Mouse (Mus musculus): Measurements from ENCODE around the gene Spry2.
A peak's percentile ranks its signal among the peaks of the same experiment; 100 is the strongest.

Spry2 gene

DNA sequence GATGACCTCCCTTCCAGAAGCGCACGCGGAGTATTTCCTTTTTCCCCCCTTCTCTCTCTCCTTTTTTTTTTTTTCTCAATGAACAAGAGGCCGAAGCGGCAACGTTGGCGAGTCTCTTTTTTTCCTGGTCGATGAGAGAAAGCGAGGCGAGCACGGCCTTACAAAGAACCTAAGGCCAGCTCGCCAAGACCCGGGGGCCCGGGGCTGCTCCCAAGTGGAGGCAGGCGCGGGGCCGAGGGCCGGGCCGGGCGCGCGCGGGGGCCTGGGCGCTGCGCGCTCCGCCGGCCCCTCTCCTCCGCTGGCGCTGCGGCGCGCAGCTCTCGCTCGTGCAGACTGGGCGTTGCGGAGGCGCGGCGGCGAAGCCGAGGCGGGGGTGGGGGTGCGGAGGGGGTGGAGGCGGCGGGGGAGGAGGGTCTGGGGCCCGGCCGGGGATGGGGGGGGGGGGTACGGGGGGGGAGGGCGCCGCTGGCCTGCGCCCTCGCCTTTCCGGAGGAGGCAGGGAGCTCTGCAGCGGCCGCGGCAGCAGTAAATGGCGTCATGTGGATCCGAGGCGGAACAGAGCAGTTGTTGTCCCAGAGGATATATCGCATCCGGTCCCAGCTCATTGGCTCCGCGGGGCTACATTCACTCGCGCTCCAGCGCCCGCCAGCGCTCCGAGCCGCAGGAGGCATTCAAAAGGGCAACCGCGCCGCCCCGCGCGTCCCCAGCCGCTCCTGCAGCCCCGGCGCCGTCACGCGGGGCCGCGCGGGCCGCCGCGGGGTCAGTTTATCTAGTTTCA is at the start of gene Spry2:
Gene Spry2 (minus strand): TSS at position 29 of the 778 bp plus-strand sequence.
- DNase-seq (ENCODE audit: low read depth), result peak; percentile 22

DNA sequence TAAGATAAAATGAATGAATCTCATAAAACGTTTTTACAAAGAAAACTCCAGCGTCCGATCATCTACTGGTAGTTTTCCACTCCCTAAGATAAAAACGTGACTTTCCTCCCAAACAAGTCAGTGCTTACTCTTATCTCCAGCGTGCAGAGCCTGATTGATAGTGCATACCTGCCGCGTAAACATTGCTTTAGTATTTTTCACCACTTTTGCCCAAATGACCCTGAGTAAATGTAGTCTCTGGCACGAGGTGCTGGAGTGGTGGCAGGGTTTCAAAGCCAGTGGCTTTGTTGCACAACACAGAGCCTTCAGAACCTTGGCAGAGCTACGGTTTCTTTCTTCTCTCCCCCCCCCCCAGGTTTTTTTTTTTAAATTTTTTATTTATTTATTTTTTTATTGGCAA is 44.7 kb upstream of the Spry2 start:
- DNase-seq (ENCODE audit: low read depth), result no peak

DNA sequence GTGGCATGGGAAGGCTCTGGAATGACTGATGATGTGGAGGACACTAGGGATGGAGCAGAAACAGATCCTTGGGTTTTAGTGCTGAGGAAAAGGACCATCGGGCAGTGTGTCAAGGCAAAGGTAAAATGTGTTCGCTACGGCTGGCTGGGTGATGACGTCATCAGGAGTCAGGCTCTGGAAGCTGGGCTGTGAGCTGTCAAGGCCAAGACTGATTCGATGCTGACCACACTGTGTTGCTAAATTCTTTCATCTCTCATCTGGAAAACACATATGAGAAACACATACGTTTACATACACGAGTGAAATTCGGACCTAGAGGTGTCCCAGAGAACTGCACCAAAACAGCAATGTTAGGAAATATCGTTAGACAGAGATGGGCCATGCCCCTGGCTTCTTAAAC is 30.1 kb upstream of the Spry2 start:
- DNase-seq (ENCODE audit: low read depth), result no peak

DNA sequence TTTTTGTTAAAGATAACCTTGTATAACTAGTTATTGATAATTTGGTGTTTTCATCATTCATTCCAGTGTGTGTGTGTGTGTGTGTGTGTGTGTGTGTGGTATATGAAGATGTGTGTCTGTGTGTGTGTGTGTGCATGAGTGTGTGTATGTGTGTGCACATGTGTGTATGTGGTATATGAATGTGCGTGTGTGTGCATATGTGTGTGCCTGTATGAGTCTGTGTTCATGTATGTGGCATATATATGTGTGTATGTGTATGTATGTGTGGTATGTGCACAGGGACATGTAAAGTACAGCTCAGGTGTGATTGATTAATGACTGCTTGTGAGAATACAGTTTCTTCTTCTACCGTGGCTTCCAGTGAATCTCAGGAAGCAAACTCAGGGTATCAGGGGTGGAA is 28.7 kb upstream of the Spry2 start:
- no peak for DNase-seq (ENCODE audit: low read depth)

DNA sequence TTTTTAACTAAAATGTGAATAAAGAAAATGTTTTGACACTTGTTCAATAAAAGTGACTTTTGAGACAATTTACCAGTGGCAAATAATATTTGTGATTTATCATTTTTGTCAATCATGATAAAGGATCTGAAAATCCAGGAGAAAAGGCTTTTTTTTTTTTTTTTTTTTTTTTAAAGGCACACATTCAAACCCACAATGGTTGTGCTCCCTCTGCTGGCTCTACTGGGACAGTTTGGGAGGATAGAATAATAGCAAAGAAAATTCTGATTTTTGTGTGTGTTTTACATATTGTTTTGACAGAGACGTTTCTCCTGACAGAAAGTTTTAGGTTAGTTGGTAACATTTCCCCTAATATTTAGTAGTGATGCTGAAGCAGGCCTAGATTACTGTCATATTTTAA is 28.1 kb upstream of the Spry2 start:
- no peak for DNase-seq (ENCODE audit: low read depth)

DNA sequence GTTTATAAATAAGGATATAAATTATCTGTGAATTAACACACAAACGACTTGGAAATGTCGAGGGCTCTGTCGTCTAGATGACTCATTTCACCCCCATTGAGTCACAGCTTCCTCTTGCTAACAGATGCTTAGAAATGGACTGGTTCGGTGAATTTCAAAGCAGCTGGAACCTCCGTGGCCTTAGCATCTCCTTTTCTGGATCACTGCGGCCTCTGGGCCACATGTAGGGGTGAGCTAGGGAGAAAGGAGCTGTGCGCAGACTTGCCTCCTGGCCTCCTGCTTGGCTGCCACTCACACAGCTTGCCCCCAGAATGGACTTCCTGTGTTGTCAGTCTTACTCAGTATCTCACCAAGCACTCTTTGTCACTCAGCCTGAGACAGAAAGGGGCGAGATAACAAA is 26.3 kb upstream of the Spry2 start:
- no peak for DNase-seq (ENCODE audit: low read depth)

DNA sequence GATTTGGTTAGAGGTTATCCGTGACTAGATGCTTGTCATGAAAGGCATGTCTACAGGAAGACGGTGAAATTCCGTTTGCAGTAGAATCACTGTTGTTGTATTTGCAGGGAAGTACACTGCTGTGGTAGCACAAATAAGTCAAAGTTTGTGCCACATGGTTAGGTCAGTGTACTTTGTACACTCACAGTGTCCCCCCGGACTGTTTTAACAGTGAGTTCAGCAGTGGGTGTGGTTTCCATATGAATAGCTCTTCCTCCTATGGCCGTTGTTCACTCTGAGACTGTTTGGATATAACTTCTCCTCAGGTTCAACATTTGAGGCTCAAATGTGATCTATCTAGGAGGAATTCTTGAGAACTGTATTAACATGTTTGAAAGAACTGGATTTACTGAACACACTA is 25.8 kb upstream of the Spry2 start:
- DNase-seq (ENCODE audit: low read depth), result no peak

DNA sequence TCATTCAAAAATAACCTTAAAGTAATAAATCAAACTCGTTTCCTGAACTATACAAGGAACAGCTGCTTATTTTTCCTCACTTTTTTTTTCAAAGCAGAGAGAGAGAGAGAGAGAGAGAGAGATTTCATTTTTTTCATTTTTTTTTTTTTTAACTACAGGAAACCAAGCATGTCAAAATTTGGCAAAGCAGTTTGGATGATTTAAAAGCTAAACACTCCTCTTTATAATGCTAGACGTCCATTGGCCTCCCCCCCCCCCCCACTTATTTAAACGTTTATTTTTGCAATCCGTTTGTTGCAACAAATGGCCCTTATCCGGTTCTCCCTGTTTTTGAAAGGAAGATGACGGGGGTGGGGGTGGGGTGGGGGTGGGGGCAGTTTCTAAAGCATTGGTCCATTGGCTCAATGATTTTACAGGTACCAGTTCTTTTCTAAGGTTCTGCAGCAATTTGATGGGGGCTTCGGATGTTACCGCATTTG is 24.6 kb upstream of the Spry2 start:
- no peak for DNase-seq (ENCODE audit: low read depth)

DNA sequence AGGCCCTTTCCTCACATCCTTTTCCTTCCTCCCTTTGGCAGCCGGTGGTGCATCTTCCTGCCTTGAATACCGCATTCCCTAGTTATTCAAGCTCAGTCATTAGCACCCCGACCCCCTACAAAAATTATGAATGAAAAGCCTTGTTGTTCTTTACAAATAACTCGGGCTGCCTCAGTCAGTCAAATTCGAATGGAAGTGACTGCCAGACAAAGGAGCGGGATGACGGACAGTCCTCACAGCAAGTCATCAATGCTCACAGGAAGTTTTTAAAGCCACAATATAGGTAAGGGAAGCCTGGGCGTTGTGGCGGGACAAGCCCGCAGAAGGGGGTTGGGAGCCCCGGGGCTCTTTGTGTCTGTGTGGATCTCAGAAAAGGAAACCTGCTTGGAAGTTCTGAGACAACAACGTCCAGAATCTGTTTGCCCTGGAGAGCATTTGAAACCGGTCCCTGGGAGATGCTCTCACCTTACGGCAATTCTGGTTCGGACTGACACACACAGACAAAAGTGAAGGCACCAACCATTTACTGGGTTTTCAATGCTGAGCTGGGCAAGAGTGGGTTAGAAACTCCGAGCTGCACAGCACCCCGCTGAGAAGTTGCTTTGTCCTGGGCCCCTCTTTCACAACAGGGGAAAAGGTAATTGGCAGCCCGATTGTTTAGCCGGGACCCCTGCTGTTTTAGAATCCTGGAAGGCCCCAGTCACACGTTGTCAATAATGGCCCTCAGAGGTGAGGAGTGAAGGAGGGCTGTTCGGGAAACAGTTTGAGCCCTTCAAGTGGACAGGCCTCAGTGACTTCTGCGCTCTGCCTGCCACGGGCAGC is 24.0 kb upstream of the Spry2 start:
- DNase-seq (ENCODE audit: low read depth), result no peak

DNA sequence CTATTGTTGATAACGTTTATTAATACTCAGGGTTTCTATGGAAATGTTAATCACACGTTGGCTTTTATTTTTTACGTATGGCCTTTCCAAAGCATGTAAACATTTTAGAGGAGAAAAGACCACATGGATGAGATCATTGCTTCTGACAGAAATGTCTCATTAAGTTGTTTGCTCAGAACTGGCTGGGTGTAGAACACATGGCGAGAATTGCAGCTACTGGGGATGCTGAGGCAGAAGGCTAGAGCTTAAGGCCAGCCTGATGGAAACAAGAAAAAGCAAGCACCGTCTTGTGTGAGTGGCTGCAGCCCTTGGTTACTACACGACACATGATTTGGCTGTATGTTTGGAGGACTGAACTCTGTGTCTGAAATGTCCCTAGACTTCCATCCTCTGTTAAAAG is 10.6 kb upstream of the Spry2 start:
- no peak for DNase-seq (ENCODE audit: low read depth)

DNA sequence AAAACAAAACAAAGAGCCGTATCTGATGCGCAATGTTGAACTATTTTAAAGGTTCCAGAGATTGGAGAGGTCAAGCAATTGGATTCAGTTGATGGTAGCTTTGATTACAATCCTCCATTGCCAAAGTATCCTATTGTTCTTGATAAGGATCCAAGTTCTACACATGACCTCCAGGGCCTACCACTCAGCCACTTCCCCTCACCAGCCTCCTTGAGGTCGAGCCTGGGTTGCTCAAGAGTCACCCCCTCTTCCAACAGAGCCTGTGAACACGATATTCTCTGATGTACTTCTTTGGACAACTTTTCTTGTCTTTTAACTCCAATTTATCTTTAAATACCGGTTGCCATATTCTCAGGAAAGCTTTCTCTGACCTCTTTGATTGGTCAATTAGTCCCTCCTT is 9.3 kb upstream of the Spry2 start:
- no peak for DNase-seq (ENCODE audit: low read depth)

DNA sequence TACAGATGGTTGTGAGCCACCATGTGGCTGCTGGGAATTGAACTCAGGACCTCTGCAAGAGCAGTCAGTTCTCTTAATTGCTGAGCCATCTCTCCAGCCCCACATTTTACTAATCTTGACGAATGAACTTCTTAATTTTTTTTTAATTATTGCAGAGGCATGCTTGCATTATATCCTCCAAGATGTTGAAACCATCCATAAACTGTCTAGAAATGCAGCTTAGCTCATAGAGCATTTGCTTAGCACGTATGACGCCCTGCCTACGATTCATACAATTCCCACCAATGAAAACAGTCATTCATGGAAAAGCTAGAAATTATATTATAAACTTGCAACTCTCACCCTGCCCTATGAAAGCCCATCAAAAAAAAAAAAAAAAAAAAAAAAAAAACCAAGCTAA is 8.9 kb upstream of the Spry2 start:
- DNase-seq (ENCODE audit: low read depth), result no peak

DNA sequence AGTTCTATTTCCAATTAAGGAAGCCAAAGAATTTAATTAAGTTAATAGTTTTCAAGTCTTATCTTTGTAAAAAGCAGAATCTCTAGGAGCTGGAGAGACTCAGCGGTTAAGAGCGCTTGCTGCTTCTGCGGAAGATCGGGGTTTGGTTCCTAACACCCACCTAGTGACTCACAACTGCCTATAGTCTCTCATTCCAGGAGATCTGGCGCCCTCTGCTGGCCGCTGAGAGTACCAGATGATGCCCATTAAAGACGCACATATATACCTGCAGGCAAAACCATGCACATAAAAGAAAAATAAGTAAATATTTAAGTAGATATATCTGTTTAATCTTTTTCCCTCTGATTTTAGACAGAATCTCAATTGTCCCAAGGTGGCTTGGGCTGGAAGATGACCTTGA is 6.2 kb upstream of the Spry2 start:
- peak; percentile 37 for DNase-seq (ENCODE audit: low read depth)

DNA sequence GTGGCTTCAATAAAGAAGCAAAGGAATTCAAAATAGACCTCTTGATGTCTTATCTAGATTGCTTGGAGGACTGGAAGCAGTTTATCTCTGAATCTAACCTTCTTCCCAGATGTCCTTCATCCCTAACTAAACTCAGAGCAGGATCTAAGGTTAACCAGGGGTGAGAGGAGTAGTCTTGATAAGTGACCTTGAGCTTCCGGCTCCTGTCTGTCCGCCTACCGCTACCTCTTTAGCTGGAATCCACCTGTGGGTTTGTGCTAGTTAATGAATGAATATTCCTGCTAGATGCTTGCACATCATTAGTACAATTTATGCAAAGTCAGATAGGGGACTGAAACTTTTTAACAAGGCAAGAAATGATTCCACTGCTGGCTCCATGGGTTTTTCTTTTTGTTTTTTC is 4.2 kb upstream of the Spry2 start:
- DNase-seq (ENCODE audit: low read depth), result no peak

DNA sequence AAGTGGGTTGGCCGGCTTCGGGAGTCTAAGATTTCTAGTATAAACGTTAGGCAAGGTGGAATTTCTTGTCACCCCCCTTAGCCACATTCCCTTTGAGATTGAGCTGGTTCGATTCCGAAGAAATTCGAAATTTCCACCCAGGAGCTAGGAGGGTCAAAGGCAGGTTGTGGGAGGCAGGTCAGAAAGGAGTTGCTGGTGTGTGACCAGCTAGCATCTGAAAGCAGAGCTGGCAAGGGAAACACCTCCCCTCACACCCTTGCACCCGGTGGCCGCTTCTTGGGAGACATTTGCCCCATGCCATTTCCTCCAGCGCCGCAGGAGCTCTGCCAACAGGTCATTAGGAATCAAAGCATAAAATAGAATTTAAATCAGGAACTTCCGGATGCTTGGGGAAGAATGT is 2.5 kb upstream of the Spry2 start:
- no peak for DNase-seq (ENCODE audit: low read depth)

DNA sequence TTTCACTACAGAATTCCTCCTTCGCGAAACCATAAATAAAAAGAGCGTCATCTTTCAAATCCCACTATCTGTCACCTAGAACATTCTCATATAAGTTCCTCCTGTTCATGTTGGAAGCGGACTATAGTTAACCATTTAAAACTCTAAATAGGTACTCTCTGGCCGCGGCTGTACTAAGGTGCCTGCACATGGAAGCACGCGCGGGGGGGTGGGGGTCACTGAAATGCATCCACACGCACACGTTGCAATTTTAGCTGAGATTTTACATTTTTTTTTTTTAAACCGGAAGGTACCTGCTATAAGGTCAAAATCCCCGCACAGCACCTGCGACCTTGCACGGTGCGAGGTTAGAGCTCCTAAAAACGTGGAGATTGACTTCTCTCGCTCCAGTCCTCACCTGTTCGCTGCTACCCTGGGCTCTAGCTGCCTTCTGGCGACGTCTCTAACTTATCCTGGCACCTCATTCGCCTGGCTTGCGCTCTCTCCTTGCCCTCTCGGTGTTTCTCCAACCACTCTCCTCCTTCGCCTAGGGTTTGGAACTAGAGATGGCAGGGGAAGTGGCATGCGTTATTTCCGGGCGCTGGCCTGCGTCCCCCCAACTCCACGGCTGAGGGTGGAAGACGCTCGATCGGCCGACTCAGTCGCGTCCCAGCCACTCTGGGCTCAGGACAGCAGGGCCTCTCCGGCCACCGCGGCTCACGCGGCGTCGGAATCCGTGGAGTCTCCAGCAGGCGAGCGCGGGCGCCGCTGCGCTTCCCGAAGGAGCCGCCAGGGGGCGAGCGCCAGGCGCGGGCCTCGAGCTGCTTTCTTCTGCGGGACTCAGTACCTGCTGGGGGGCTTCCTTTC is 1.9 kb upstream of the Spry2 start:
- DNase-seq (ENCODE audit: low read depth), result peak; percentile 42

DNA sequence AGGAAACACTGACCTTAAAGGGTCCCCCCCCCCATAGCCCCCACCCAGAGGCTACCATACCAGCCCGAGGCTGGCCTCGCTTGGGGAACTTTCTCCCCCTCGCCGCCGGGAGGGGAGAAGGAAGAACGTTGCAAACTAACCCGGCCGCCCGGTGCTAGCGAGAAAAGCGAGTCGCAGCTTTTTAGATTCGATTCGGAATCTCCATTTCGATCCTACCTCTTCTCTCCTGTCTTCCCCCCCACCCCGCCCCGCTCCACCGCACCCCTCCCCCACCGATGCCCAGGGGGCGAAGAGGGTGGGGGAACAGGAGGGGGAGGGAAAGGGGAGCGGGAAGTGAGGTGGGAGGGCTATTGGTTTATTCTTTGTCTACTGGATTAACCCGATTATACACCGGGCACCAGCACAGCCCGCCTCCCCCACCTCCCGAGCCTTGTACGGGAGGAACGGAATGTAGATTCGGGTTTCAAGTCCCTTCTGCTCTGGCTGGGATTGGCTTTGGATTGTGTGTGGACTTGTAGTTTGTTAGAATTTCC is 1.0 kb upstream of the Spry2 start:
- no peak for DNase-seq (ENCODE audit: low read depth)

DNA sequence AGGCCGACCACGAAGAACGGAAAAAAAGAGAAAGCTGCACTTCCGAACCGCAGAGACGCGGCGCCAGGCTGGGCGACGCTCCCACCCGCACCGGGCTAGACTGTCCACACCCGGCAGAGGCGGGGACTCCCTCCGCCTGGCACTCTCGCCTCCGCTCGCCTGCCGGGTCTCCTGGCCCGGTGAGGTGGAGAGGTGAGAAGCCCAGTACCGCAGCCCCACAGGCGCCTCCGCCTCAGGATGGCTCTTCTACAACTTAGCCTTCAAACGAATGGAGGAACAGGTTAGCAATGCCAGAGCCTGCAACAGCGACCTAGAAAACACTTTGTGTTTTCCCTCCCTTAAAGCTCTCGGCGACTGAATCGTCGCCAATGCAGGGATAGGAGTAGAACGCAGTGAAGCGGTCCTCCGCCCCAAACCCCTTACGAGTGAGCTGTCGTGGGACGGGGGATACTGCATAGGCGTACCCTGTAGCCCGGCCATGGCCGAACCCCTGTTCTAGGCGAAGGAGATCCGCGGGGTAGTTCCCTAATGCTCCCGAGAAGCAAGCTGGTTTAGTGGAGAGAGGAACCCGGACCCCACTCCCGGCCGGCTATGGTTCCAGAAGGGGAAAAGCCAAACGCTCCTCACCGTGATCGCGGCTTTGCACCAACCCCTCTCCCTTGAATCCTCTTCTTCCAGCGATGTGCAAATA is 513 bp downstream of the Spry2 start:
- peak; percentile 15 for DNase-seq (ENCODE audit: low read depth)

DNA sequence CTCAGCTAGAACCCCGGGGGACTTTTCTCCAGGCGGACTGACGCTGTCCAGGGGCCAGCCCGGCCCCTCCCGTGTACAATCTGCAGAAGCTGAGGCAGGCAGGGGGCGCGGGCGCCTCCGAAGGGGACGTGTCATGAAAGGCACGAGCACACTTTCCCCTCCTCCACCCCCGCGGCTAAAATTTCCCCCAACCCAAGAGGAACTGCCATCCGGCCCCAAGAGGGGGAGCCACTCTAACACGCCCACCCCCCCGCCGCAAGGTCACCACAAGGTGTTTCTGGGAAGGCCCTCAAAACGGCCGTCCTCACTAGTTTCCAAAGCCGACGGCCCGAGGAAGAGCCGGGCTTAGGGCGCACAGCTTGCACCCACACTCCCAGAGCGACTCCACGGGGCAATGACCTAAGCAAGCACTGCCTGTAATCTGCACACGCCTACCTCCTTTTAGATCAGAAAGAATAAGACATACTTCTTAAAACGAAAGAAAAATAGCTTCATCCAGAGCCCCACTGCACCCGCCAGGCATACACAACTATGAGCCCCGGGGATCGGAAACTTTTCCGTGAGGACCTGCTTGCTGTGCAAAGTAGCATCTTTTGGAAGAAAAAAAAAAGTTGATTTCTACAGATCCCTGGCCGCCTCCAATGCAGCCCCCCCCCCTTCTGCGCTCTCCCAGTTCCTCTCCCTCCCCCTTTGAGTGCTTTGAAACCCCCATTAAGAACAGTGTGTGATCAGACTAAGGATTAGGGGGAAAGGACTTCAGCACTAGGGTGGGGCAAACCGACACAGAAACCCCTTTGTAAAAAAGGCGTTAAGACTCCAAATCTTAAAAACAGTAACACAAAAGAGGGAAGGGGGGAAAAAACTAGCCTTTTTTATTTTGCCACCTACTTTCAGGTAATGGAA is 1.4 kb downstream of the Spry2 start:
- peak; percentile 14 for DNase-seq (ENCODE audit: low read depth)

DNA sequence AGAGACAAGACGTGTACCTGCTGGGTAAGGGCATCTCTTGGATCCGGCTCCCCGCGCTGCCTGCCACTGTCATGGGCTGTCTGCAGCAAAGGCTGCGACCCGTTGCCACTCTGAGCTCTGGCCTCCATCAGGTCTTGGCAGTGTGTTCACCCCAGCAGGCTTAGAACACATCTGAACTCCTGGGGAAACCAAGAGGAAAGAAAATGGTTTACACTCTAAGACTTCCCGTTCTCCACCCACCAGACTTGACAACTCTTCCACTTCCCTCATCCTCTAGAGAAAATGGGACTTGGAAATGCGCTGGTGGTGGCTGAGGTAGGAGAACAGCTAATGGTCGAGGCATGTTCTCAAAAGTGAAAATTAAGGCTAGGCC is 3.0 kb downstream of the Spry2 start:
- DNase-seq (ENCODE audit: low read depth), result no peak

All from naive thymus-derived CD4-positive, alpha-beta T cell, adult 2 months (primary cell).